Mouse (Mus musculus) forebrain, embryonic 11.5 days (tissue): ENCODE measurements around the gene Vmn2r79. TPM values are rescaled to one million over a fixed set of nuclear protein-coding genes. Genes with fewer than 3 reads are reported as not detected.
"Not testable (repeated sequence)": the region's sequence is repeated elsewhere in the genome, so short reads cannot be mapped to it uniquely, and the experiment has no call there.

Experiments
- ATAC-seq: fragments of 200-750 bp; cut with Nextera tagmentation; replicated peaks from 2 replicates; pipeline ENCODE4 v1.8.0; 2017; ENCODE audit warnings: moderate TSS enrichment; ENCODE audit not compliant: low FRiP score
- DNase-seq: peaks from one replicate; pipeline ENCODE4 v3.0.0-alpha.2; 2017; ENCODE audit warnings: low spot score
- H3K27ac ChIP-seq: fragments of 300-500 bp; sonication (generic); 2 replicates; pipeline ENCODE4 v1.5.1; 2014; ENCODE audit warnings: low read depth, low read length
- H3K27me3 ChIP-seq: fragments of 300-500 bp; sonication (generic); 2 replicates; pipeline ENCODE4 v1.6.1; 2014; ENCODE audit warnings: mild to moderate bottlenecking, low read length, mixed read lengths; ENCODE audit not compliant: control insufficient read depth, insufficient read depth
- H3K36me3 ChIP-seq: fragments of 300-500 bp; sonication (generic); 2 replicates; pipeline ENCODE4 v1.6.1; 2014; ENCODE audit warnings: mild to moderate bottlenecking, low read length, moderate library complexity, mixed read lengths; ENCODE audit not compliant: control insufficient read depth, insufficient read depth
- H3K4me1 ChIP-seq: fragments of 300-500 bp; sonication (generic); replicated peaks from 2 replicates; pipeline ENCODE4 v1.6.1; 2014; ENCODE audit warnings: low read length, mixed read lengths; ENCODE audit not compliant: control insufficient read depth, insufficient read depth
- H3K4me2 ChIP-seq: fragments of 300-500 bp; sonication (generic); 2 replicates; pipeline ENCODE4 v1.6.1; 2014; ENCODE audit warnings: low read depth, mild to moderate bottlenecking, low read length, moderate library complexity, mixed read lengths; ENCODE audit not compliant: severe bottlenecking
- H3K4me3 ChIP-seq: fragments of 300-500 bp; sonication (generic); 2 replicates; pipeline ENCODE4 v1.5.1; 2014; ENCODE audit warnings: low read depth, low read length
- H3K9ac ChIP-seq: fragments of 300-500 bp; sonication (generic); 2 replicates; pipeline ENCODE4 v1.6.1; 2014; ENCODE audit warnings: low read length
- H3K9me3 ChIP-seq: fragments of 300-500 bp; sonication (generic); 2 replicates; pipeline ENCODE4 v1.6.1; 2016; ENCODE audit warnings: low read length, mixed read lengths; ENCODE audit not compliant: control insufficient read depth
- WGBS: fragments of 180-500 bp; shearing (Covaris S2); extraction: QIAGEN DNeasy Blood & Tissue Kit; methylation state at CpG from one replicate; pipeline ENCODE4 v1.1.7; 2014; 5-methylcytosine and 5-hydroxymethylcytosine counted together
- polyA plus RNA-seq: library from polyadenylated mRNA; unstranded; fragments of >200 nt; fragmentation: Nextera tagmentation; extraction: Ambion mirVana; gene quantifications from 2 replicates; pipeline ENCODE4 v1.2.1, GENCODE M21; 2014

The Vmn2r79 gene
- not detected in 2 replicates for polyA plus RNA-seq

DNA sequence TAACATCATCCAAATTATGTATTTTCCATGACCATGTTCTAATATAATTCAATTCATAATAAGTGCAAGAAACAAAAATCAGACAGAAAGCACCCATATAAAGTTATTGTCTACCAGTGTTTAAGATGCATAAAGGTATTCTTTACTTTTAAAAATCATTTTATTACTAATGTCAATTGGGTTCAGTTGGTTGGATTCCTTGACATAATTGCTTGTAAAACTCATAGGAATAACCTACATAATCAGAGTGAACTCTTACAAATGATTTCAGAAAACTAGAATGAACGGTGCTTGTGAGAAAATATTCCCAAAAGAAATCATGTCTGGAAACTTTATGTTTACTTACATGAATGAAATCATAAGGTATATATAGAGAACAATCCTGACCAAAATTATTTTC, at the start of gene Vmn2r79:
Gene Vmn2r79 (plus strand): TSS at position 301 of the 400 bp plus-strand sequence.
- not testable (repeated sequence) for H3K27me3 ChIP-seq, H3K4me2 ChIP-seq, DNase-seq, H3K4me3 ChIP-seq, ATAC-seq, H3K9ac ChIP-seq, H3K27ac ChIP-seq, H3K9me3 ChIP-seq, H3K36me3 ChIP-seq, H3K4me1 ChIP-seq
- WGBS = 86% methylated on average over 1 of the region's 1 CpGs

DNA sequence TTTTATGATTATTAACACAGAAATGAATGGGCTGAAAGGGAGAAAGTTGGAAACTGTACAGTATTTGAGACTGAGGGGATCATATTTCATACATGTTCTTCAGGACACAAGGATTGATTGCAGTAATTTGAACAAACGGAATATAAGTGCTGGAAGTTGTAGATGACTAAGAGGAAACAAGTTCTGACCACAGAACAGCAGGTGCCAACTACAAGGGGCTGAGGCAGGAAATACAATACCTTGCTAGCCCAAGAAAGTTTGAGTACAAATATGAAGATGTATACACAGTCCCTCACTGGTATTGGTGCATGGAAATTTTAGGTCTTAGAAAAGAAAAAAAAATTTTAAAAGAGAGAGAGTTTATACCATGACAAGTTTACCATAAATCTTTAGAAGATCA, 1.2 kb upstream of the Vmn2r79 start:
- H3K27me3 ChIP-seq = no peaks in the 10 kb centered on the region
- 79% methylated on average over 1 of the region's 1 CpGs for WGBS

GRCm38 (mm10) chr7:87026486-87026885, 30.6 kb downstream of the Vmn2r79 start:
- H3K4me1 ChIP-seq, ATAC-seq, H3K4me2 ChIP-seq: not testable (repeated sequence)

More for the DNA sequence above, 1.2 kb upstream of the Vmn2r79 start:
- Histone ChIP-seq H3K9me3 (no peaks in the 10 kb centered on the region), H3K4me1 (no peaks in the 10 kb centered on the region), H3K36me3 (no peaks in the 10 kb centered on the region), H3K27ac (no peak overlapping the region), H3K4me3 (no peak overlapping the region), H3K4me2 (no peak overlapping the region), H3K9ac (no peak overlapping the region)
- DNase-seq = no peak
- no peak for ATAC-seq

GRCm38 (mm10) chr7:87063576-87063975, 67.7 kb downstream of the Vmn2r79 start:
- Histone ChIP-seq H3K27ac (no peak overlapping the region), H3K4me1 (no peaks in the 10 kb centered on the region), H3K36me3 (no peaks in the 10 kb centered on the region), H3K9me3 (no peaks in the 10 kb centered on the region), H3K4me3 (no peak overlapping the region), H3K4me2 (no peak overlapping the region), H3K27me3 (no peaks in the 10 kb centered on the region), H3K9ac (no peak overlapping the region)
- DNase-seq (no peak), ATAC-seq (no peak)
- WGBS = 91% methylated on average over 4 of the region's 4 CpGs

More at GRCm38 (mm10) chr7:87026486-87026885, 30.6 kb downstream of the Vmn2r79 start:
- DNase-seq, H3K4me3 ChIP-seq, H3K27ac ChIP-seq, H3K9me3 ChIP-seq, H3K9ac ChIP-seq, H3K36me3 ChIP-seq, H3K27me3 ChIP-seq: not testable (repeated sequence)

Other genes with a start within 250 kb of the Vmn2r79 start
- 0.12 and 0.13 TPM in 2 replicates for gene Folh1, start 220.2 kb upstream of the Vmn2r79 start, polyA plus RNA-seq
- gene Vmn2r77, start 201.1 kb upstream of the Vmn2r79 start, polyA plus RNA-seq = not detected in 2 replicates
- gene Vmn2r78, start 81.0 kb upstream of the Vmn2r79 start, polyA plus RNA-seq = not detected in 2 replicates
- 3.2 and 3.4 TPM in 2 replicates for gene Nox4, start 250.0 kb downstream of the Vmn2r79 start, polyA plus RNA-seq